Mouse (Mus musculus) olfactory bulb, adult 2 months (tissue): ENCODE measurements around the gene Zfp950.

Experiments
- CTCF ChIP-seq: fragments of 200-500 bp; IDR thresholded peaks from 2 replicates; pipeline ENCODE4 v1.5.1; 2012; ENCODE audit warnings: low read depth, mild to moderate bottlenecking, low read length, moderate library complexity; ENCODE audit not compliant: insufficient read depth
- POLR2A ChIP-seq: fragments of 200-500 bp; IDR thresholded peaks from 2 replicates; pipeline ENCODE4 v1.6.1; 2012; ENCODE audit warnings: mild to moderate bottlenecking, low read depth, low read length, moderate library complexity; ENCODE audit not compliant: insufficient read depth

DNA sequence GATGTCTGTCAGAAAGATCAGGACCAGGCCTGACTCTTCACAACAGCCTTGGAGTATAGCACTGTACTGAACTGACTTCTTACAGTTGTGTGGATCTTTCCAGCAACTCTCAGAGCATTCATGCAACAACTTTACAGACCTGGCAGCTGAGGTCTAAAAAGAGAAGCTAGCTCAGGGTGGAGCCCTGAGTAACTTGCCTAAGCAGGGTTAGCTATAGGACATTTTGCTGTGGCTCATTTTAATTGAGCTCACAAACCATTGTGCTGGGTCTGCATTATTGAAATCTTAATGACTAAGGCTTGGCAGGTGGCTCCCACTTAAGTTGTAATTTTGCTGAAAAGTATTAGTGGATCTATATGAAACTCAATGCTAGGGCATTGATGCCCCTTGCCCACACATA is 88.6 kb downstream of the Zfp950 start:
- TF ChIP-seq POLR2A: no peak
- no peak for TF ChIP-seq CTCF
